Mouse (Mus musculus) layer of hippocampus, postnatal 36 days (tissue): ENCODE data around the gene Ctsa. TPM values are rescaled to one million over a fixed set of nuclear protein-coding genes. Genes with fewer than 3 reads are reported as not detected.
A peak's percentile ranks its signal among the peaks of the same experiment; 100 is the strongest.
"Not testable (repeated sequence)": the region's sequence is repeated elsewhere in the genome, so short reads cannot be mapped to it uniquely, and the experiment has no call there.

ENCODE experiments used
- DNase-seq, 2 experiments: peaks; one replicate each; pipeline ENCODE4 v3.0.0; 2022
- total RNA-seq, 2 experiments: library from RNA; stranded (reverse); gene quantifications; 2 replicates each; pipeline ENCODE4 v1.2.3; 2021

The Ctsa gene
- total RNA-seq, result 10 to 100 TPM; 92.9 to 93.4 TPM

DNA sequence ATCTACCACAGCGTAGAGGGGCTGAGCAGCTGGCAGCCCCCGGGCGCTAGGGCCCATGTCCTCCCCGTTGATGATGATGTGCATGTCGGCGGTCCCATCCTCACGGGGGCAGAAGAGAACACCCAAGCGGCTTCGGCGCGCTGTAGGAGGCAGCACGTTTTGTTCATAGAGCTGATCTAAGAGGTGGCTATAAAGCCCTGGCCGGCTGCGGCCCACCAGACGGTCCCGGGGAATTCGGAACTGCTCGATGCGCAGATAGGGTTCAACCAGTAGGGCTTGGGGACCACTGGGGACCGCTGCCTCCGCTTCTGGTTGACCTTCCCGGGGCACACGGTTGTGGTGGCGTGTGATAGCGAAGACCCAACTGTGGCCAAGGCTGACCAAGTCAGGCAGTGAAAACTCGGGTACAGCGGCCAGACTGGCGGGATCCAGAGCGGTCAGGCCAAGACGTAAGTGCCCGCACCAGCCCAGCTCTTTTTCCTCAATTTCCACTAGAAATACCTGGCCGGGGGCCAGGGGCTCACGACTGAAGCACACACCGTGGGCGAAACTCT, at the start of gene Ctsa:
Gene Ctsa (plus strand): TSS at position 126 of the 554 bp plus-strand sequence.
- peak; percentile 80 to 82 for DNase-seq

DNA sequence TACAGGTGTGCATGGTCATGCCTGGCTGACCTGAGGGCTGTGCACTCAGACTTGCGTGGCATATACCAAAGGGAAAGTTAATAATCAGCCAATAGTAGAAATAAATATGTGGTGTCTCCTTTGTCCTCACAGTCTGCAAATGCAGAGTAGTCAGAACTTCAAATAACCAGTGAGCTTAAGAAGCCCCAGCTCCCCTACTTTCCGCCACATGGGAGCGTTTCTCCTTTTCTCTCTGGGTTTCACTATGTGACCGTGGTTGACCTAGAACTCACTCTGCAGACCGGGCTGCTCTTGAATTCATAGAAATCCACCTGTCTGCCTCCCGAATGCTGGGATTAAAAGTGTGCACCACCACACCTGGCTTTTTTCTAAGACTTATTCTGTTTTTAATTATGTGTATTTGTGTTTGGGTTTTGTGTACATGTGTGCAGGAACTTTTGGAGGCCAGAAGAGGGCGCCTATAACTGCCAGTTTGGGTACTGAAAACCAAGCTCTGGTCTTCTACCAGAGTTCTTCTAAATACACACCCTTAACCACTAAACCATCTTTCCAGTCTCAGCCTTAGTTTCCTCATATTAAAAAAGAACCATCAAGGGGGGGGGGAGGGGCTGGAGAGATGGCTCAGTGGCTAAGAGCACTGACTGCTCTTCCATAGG, 48.6 kb upstream of the Ctsa start:
- no peak for DNase-seq

DNA sequence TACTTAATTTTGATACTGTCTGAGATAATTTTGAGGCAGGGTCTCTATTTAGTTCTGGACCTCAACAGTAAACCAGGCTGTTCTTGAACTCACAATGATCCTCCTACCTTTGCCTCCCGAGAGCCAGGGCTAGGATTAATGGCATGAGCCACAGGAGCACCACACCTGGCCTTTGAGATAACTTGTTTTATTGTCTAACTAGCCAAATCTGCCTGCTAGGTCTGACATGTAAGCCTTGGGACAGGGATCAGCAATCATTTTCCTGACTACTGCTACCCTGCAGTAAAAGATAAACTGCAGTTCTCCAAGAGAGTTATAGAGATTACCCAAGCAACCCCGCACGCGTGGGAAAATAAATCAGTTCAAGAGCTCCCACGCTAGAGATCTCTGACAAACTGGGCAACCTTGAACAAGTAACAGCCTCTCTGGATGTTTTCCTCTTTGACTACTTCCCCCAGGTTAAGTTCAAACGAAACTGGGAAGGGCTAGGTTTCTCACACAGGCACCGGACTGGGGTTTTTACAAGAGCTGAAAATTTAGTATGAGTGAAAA, 47.7 kb upstream of the Ctsa start:
- no peak for DNase-seq

DNA sequence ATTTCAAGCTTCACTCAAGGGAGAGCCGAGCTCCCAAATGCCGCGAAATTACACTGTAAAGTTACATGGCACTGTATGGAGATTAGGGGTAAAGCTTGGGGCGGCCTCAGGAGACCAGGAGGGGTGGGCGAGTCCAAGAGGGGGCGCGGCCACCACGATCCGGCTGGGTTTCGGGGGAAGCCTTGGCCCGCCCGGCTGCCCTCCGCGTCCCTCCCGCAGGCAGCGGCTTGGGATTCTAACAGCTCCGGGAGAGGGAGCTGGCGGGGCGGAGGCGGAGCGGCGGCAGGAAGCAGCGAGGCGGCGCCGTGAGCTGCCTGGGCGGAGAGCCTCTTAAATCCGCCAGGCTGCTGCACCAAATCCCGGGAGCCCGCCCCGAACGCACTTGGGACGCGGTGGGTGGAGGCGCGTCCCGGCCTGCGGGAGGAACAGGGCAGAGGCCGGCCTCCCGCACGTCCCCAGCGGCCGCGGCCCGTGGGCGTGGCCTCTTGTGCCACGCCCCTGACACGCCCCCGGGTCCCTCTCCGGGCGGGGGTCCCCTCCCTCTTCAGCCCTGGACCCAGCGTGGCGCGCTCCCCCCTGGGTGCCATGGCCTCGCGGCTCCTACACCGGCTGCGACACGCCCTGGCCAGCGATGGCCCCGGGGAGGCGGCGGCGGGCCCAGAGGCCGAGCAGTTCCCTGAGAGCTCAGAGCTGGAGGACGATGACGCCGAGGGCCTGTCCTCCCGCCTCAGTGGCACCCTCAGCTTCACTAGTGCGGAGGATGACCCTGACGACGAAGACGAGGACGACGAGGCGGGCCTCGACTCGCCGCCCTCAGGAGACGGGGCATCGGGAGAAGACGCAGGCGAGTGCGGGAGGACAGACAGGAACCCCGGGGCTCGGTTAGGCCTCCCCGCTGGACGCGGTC, 46.9 kb upstream of the Ctsa start, which contains the start of gene Snx21:
Gene Snx21 (plus strand): TSS at position 343 of the 907 bp plus-strand sequence.
- peak; percentile 87 to 88 for DNase-seq

DNA sequence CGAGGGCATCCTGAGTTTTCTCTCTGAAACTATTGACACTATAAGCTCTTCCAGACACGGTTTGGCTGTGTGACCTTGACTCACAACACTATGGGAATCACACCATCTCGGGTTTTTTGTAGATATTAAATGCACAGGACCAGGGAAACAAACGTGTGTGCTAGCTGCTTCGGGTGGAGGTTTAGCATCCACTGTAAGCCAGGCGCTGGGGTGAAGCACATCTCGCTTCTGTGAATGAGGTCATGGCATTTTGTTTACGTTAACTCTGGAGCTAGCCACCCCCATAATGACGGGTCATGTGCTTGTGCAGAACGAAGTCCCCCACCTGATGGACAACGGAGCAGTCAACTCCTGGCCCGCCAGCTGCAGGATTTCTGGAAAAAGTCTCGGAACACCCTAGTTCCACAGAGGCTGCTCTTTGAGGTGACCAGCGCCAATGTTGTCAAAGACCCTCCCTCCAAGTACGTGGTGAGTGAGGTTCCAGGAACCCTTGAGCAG, 46.2 kb upstream of the Ctsa start:
- DNase-seq, result no peak

DNA sequence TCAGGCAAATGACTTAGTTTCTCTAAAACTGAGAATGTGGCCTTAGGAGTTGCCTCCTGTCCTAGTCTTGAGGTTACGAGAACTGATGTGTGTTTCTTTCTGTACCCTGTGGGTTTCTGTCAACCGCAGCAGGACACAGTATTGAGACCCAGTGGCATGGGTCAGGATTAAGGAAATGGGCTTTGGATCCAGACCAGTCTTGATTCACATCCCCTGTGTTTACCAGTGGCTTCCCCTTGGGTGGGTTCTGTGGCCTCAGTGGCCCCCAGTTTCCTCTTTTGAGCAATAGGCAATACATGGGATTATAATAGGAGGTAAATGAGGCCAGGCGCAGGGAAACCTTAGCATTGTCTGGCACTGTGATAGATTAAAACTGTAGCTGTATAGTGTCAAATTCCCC, 45.6 kb upstream of the Ctsa start:
- DNase-seq, result no peak

DNA sequence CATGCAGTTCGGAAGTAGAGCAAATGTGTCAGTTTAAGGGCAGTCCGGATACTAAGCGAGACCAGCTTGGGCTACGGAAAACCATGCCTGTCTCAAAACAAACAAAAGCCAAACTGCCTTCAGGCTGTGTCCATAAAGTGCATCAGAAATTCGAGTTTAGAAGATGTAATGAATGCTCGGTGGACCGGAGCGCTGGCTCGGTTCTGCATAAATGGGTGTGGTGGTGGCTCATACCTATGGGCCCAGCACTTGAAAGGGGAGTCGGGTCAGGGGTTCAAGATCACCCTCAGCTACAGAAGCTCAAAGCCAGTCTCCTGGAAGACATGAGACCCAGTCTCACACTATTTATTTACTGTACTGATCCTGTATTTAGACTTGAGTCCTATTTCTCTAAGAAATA, 44.9 kb upstream of the Ctsa start:
- no peak for DNase-seq

DNA sequence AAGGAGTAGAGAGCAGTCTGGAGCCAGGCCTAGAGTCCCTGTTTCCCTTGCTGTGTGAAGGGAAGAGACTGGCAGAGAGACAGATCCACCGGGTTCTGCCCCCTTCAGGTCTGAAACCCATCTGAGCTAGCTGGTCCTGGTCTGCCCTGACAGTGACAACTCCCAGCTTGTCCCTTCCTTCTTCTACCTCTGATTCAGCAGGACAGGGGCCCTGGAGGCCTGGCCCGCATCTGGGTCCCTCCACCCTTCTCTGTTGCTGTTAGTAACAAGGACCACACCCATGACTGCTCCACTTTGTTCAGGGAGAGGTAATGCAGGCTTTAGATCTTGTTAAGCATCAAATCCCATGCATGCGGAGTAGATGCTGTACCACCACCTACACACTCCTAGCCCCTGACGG, 44.3 kb upstream of the Ctsa start:
- no peak for DNase-seq

DNA sequence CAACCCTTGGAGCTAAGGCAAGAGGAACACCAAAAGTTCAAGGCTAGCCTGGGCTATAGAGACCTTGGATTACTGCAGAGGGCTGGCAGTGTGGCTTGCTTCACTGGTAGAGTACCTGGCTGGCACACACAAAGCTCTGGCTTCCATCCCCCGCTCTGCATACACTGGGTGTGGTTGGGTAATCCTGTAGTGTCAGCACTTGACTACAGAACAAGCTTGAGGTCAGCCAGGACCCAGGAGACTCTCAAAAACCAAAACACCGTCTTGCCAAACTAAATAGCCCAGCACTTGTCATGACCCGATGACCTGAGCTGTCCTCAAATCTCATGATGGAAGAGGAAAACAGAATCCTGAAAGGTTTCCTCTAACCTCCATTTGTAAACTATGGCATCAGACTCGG, 42.2 kb upstream of the Ctsa start:
- no peak for DNase-seq

DNA sequence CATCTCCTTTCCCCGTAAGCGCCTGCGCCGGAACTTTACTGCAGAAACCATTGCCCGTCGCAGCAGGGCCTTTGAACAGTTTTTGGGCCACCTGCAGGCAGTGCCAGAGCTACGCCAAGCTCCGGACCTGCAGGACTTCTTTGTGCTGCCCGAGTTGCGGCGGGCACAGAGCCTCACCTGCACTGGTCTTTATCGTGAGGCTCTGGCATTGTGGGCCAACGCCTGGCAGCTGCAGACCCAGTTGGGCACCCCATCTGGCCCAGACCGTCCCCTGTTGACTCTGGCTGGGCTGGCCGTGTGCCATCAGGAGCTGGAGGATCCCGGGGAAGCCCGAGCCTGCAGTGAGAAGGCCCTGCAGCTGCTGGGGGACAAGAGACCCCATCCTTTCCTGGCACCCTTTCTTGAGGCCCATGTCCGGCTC, 40.8 kb upstream of the Ctsa start:
- no peak for DNase-seq

DNA sequence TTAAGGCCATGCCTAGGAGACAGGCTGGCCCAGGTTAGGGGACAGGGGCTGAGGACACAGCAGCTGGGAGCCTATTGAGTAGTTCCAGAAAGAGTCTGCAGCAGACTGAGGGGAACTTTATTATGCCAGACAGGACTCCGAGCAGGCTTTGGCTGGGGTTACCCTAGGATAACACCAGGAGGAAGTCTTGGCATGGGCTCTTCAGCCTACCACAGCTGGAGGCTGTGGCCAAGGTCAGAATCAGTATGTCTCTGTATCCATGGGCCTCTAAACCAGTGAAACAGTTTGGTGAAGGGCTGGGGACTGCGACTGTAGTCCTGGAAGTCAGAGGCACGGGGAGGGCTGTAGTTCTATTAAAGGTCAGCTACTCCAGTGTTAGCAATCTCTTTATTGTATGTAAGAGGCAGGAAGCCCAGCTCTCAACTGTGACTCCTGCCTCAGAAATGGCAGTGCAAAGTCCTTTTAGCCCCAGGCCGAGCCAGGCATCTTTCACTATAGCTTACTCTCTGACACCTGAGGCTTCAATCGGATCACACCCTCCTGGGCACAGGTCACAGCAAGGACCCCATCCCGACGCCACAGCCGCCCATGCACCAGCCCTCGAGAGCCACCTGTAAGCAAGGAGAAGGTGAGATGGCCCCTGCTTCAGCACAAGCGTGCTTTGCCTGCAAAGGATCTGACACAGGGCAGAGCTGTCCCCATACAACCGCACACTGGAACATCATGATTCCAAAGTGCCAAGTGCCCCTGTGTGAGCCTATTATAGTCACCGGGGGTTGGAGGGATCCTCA, 40.1 kb upstream of the Ctsa start:
- DNase-seq, result no peak

DNA sequence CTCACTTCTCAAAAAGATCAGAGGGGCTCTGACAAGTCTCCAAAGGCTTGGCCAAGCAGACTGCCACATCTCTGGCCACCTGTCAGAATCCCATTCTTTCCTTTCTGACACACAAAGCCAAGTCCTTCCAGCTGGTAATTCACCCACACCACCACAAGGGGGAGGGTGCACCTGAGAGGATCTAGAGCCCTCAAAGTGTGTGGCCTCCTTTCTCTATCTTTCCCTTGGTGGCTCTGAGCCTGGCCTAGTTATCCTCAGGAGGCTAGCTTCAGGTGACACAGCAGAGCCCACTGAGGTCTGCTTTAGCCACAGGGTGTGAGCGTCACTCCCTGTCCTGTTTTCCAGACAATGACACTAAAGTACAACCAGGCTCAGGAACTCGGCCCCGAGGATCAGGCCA, 39.4 kb upstream of the Ctsa start:
- no peak for DNase-seq

DNA sequence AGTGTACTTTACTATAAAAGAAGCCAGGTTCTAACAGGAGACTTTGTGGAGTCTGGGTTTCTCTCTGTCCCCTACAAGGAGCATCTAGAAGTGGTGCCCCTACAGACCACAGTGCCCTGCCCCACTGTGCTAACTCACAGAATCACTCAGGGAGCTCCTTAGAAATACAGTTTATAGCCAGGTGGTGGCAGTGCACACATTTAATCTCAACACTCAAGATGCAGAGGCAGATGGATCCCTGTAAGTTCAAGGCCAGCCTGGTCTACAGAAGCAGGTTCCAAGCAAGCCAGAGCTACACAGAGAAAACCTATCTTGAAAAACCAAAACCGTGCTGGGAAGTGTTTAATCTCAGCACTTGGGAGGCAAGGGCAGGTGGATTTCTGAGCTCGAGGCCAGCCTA, 38.9 kb upstream of the Ctsa start:
- no peak for DNase-seq

DNA sequence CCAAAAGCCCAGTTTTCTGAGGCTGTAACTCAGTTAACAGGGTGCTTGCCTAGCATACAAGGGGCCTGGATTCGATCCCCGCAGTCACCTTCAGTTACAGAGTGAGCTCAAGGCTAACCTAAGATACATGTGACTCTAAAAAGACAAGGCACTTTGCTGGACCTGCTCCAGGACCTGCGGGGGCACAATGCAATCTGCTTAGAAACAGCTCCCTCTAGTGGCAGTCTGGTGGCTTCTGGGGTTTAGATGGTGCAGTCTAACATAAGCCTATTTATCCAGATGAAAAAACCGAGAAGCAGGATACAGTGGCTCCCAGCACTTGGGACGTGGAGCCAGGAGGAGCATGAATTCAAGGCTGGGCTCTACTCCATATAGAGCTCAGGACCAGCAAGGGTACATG, 38.4 kb upstream of the Ctsa start:
- peak; percentile 74 to 81 for DNase-seq

DNA sequence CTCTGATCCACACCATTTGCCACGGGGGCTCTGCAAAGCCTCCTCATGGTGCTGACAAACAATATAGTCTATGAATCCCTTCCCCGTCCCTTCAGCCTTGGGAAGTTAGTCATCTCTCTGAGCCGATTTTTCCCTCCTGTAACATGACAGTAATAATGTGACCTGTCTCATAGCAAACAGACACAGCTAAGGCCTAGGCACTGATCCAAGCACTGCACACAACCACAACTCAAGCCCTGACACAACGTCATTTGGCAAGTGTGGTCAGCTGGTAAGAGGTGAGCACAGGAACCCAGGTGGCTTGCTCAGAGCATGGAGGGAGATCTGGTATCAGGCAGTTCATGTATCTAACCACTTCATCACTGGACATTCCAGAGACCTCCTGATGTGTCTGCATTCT, 36.8 kb upstream of the Ctsa start:
- DNase-seq, result no peak

DNA sequence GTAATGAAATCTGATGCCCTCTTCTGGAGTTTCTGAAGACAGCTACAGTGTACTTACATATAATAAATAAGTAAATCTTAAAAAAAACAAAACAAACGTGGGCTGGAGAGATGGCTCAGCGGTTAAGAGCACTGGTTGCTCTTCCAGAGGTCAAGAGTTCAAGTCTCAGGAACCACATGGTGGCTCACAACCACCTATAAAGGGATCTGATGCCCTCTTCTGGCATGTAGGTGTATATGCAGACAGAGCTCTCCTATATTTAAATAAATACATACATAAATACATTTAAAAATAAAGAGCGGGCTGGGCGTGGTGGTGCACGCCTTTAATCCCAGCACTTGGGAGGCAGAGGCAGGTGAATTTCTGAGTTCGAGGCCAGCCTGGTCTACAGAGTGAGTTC, 34.1 kb upstream of the Ctsa start:
- DNase-seq, result not testable (repeated sequence)

DNA sequence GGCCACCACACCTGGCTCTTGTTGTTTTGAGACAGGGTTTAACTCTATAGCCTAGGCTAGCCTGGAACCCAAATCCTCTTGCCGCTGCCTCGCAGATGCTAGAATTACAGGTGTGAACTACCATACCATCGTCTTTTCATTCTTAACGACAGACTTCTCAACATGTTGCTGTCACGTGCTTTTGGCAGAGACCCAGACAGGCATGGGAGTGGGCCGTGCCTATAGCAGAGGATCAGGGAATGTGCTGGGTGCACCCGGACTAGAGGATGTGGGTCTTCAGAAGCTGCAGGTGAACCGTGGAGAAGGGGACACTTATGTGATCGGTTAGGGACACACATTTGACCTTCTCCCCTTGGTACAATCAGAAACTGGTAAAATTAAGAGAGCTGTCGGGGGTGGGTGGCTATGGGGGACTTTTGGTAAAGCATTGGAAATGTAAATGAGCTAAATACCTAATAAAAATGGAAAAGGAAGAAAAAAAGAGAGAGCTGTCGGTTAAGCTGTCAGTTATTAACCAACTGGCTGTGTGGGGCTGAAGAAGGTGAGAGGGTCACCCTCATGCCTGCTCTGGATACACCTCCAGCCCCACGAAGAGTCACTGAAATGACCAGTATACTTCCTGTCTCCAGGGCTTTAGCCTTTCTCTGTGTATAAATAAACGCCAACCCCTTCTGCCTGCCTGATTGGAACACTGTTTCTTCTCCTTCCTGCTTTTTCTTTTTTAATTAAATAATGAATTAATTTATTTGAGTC, 32.2 kb upstream of the Ctsa start:
- no peak for DNase-seq

DNA sequence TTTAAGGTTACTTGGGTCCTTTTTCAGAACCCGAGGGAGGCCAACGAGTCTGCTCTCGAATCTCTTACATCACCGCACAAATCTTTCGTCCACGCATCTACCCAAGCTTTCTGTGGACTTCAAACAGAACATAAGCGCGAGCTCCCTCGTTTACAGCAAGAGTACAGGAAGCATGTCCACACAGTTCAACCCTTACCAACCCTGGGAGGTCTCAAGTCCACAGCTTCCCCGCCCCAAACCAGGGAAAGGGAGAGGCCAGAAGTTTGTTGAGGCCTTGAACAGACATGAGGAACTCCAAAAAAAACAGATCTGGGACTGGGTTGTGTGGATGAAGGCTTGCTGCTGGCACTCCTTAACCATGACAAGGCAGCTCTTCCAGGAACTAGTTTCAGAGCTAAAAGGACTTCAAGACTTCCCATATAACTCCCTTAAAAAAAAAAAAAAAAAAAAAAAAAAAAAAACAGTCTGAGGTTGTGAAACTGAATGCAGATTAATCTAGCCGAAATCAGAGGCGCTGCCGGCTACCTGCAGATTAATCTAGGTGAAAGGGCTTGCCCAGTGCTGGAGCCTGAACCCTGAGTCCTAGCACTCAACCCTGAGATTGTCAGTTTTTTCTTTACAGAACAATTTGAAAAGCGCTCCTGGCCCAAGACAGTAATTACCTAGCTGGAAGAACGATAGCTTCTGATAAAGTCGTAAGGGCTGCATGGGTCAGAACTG, 29.3 kb upstream of the Ctsa start:
- DNase-seq, result no peak

DNA sequence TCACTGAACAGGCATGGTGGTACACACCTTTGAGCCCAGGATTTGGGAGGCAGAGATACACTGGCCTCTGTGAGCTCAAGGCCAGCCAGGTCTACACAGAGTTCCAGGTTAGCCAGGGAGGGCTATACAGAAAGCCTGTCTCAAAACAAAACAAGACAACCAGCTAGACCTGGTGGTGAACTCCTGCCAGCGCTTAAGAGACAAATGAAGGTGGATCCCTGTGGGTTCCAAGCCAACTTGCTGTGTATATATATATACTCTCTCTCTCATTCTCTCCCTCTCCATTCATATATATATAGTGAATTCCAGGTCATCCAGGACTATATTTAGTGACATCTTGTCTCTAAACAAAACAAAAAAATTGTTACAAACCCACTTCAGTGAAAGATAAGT, 28.8 kb upstream of the Ctsa start:
- DNase-seq, result no peak

DNA sequence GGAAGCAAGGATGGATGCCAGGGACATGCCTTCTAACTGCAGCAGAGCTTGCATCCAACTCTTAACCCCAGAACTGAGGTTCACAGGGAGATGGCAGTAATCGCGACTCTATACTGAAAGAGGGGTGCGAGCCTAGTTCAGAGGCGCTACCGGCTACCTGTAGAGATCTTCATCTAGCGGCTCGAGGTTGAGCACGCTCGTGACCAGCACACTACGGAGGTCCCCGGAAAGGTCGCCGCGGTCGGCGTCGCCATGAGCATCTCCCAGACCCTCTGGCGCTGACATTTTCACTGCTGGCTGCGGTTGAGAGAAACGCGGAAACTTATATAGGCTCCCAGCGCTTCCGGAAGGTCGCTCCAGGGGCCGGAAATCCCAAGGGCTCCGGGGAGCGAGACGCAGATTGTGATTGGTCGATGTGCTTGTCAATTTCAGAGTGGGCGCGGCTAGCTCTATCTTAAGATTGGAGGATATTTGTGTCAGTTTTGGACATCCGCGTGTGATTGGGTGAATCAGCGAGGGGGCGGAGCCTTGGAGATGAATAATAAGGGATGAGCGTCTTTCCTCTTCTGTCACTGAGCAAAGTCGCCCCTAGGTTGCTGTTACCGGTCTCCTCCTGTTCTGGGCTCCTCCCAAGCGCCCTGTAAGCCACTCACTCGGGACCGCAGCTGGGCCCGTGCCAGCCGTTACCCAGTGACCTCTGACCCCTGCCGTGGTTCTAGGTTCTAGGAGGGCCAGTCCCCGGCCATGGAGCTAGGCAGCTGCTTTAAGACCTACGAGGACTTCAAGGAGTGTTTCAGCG, 27.9 kb upstream of the Ctsa start, which contains the start of the genes Acot8 and Zswim3:
Gene Acot8 (minus strand): TSS at position 350 of the 799 bp plus-strand sequence.
Gene Zswim3 (plus strand): TSS at position 566 of the 799 bp plus-strand sequence.
- peak; percentile 97 to 99 for DNase-seq
